Mouse (Mus musculus): ENCODE measurements around the gene Zim1.

- no peak for TF ChIP-seq USF1 (IDR thresholded peaks at IDR 0.05; ENCODE audit: low read depth, low read length)
- TF ChIP-seq POLR2A (IDR thresholded peaks at IDR 0.05; ENCODE audit: control insufficient read depth in 1 of 2, insufficient read depth in 1 of 2, low read depth in 1 of 2, low read length in 2 of 2, poor library complexity in 1 of 2), result no peak
- no peak for TF ChIP-seq CTCF (IDR thresholded peaks at IDR 0.05 in 2 of 3, conservative IDR thresholded peaks at IDR 0.05 in 1 of 3; ENCODE audit: control insufficient read depth in 1 of 3, insufficient read depth in 1 of 3, low read depth in 2 of 3, low read length in 3 of 3, poor library complexity in 1 of 3, severe bottlenecking in 1 of 3)
- no peak for TF ChIP-seq TCF12 (IDR thresholded peaks at IDR 0.05; ENCODE audit: low read depth, low read length)
- no peak for TF ChIP-seq MAX (IDR thresholded peaks at IDR 0.05; ENCODE audit: low read length)
- no peak for TF ChIP-seq E2F4 (IDR thresholded peaks at IDR 0.05; ENCODE audit: borderline replicate concordance, low read depth, low read length)
- TF ChIP-seq MYC (IDR thresholded peaks at IDR 0.05; ENCODE audit: low read depth, low read length), result no peak
- no peak for TF ChIP-seq CHD2 (IDR thresholded peaks at IDR 0.05; ENCODE audit: low read length)
- no peak for TF ChIP-seq POLR2AphosphoS5 (IDR thresholded peaks at IDR 0.05; ENCODE audit: borderline replicate concordance, low read depth, low read length)
Observed at GRCm38 (mm10) chr7:6645821-6646220, 50.4 kb downstream of the Zim1 start.

Data from MEL (cell line).